Mouse (Mus musculus) cortical plate, adult 2 months (tissue): ENCODE results near the gene Pnkd. TPM values are rescaled to one million over a fixed set of nuclear protein-coding genes. Genes with fewer than 3 reads are reported as not detected.

Source experiments
- H3K27ac ChIP-seq: fragments of 200-500 bp; 2 replicates; pipeline ENCODE4 v1.5.1; 2012; ENCODE audit warnings: low read length, control low read depth, inconsistent platforms; ENCODE audit not compliant: insufficient read depth
- H3K4me1 ChIP-seq: fragments of 200-500 bp; 2 replicates; pipeline ENCODE4 v1.6.1; 2011; ENCODE audit warnings: low read length; ENCODE audit not compliant: control insufficient read depth, insufficient read depth
- H3K4me3 ChIP-seq: fragments of 200-500 bp; 2 replicates; pipeline ENCODE4 v1.5.1; 2011; ENCODE audit warnings: mild to moderate bottlenecking, low read length, control low read depth; ENCODE audit not compliant: insufficient read depth
- CTCF ChIP-seq: fragments of 200-500 bp; IDR thresholded peaks from 2 replicates; pipeline ENCODE4 v1.5.1; 2011; ENCODE audit warnings: mild to moderate bottlenecking, control low read depth, low read length; ENCODE audit not compliant: insufficient read depth; ENCODE audit errors: extremely low read depth
- POLR2A ChIP-seq: fragments of 200-500 bp; IDR thresholded peaks from 2 replicates; pipeline ENCODE4 v1.6.1; 2011; ENCODE audit warnings: mild to moderate bottlenecking, low read length, control low read depth; ENCODE audit not compliant: insufficient read depth; ENCODE audit errors: extremely low read depth
- polyA plus RNA-seq: library from polyadenylated mRNA; depleted of rRNA; stranded (reverse); fragments of >200 nt; gene quantifications from 2 replicates; pipeline ENCODE4 v1.2.3, GENCODE M21; 2012

Pnkd gene
- polyA plus RNA-seq, 1 experiment, result 138 TPM

GRCm38 (mm10) chr1:74303509-74304338 lies 19.0 kb downstream of the Pnkd start:
- H3K4me3 ChIP-seq, result peak overlapping the region; percentile 72
- no peak for TF ChIP-seq POLR2A
- no peak for TF ChIP-seq CTCF
- no peaks in the 10 kb centered on the region for H3K4me1 ChIP-seq
- H3K27ac ChIP-seq, result peak overlapping the region; percentile 95

DNA sequence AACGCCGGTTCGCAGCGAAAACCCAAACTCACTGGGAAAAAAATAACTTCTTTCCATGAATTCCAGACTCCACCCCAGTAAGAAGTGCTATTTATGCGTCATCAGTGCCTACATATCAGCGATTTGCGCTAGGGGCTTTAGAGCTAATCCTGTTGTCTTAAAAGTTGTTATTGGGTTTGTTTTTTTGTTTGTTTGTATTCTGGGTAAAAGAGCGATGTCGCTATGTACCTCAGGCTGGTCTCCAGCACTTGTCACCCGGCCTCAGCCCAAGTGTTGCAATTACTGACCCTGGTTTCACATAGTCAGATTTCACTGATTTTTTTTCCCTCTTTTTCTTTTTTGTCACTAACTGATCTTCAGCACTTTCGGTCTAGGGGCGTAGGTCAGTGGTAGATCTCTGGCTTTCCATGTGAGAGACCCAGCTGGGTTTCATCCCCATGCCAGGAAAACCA lies 19.6 kb downstream of the Pnkd start:
- no peak for TF ChIP-seq POLR2A
- no peak for TF ChIP-seq CTCF
- Histone ChIP-seq H3K27ac (peak overlapping the region; percentile 95), H3K4me1 (no peaks in the 10 kb centered on the region), H3K4me3 (peak overlapping the region; percentile 72)

DNA sequence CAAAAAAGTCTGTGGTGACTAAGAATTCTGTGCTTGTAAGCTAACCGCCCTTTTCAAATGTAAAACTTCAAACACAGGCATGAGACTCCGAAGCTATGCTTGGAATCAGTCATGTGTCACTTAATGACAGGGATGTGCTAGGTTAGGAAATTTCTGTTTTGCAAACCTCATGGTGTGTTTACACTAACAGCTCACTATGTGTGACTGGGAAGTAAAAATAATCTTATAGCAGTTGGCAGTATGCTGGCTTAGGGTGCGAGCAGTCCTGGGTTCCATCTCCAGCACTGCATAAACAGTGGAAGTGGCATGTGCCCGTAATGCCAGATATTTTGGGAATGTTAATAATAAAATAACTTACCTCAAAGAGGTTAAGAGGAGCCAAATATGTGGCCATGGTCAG lies 20.2 kb downstream of the Pnkd start:
- no peaks in the 10 kb centered on the region for H3K4me1 ChIP-seq
- TF ChIP-seq POLR2A (no peak), CTCF (no peak)
- H3K4me3 ChIP-seq, result no peak overlapping the region
- no peak overlapping the region for H3K27ac ChIP-seq

DNA sequence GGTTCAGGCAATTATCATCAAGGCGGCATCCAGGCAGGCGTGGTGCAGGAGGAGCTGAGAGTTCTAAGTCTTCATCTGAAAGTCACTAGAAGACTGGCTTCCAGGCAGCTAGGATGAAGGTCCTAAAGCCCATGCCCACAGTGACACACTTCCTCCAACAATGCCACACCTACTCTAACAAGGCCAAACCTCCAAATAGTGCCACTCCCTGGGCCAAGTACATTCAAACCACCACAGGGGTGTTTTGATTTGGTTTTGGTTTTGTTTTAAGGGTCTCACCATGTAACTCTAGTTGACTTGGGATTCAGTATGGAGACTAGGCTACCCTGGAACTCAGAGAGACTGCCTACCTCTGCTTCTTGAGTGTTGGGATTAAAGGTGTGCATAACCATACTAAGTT lies 20.8 kb downstream of the Pnkd start, which contains the start of gene Tmbim1:
Gene Tmbim1 (minus strand): TSS at position 101 of the 400 bp plus-strand sequence.
- peak within 1 kb of the TSS; percentile 72; the same call in 1 of the 2 replicates for H3K4me3 ChIP-seq
- H3K4me1 ChIP-seq, result no peaks in the 10 kb centered on the region
- peak within 1 kb of the TSS; percentile 95; the same call in 1 of the 2 replicates for H3K27ac ChIP-seq
- no peak for TF ChIP-seq POLR2A
- TF ChIP-seq CTCF, result no peak

DNA sequence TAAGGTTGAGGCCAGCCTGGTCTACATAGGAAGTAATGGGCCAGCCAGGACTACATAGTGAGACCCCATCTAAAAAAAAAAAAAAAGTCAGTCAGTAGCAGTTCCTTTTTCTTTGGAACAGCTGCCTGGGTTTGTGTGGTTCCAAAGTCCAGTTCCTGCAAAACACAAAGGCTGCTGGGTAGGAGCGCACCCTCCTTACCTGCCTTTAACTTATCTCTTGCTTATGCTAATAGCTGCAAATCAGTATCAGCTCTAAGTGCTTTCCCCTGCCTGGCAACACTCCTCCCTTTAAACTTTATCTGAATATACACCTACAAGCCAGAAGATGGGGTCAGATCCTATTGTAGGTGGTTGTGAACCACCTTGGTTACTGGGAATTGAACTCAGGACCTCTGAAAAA lies 22.4 kb downstream of the Pnkd start:
- H3K27ac ChIP-seq, result no peak overlapping the region
- H3K4me1 ChIP-seq, result no peaks in the 10 kb centered on the region
- no peak overlapping the region for H3K4me3 ChIP-seq
- TF ChIP-seq CTCF, result no peak

DNA sequence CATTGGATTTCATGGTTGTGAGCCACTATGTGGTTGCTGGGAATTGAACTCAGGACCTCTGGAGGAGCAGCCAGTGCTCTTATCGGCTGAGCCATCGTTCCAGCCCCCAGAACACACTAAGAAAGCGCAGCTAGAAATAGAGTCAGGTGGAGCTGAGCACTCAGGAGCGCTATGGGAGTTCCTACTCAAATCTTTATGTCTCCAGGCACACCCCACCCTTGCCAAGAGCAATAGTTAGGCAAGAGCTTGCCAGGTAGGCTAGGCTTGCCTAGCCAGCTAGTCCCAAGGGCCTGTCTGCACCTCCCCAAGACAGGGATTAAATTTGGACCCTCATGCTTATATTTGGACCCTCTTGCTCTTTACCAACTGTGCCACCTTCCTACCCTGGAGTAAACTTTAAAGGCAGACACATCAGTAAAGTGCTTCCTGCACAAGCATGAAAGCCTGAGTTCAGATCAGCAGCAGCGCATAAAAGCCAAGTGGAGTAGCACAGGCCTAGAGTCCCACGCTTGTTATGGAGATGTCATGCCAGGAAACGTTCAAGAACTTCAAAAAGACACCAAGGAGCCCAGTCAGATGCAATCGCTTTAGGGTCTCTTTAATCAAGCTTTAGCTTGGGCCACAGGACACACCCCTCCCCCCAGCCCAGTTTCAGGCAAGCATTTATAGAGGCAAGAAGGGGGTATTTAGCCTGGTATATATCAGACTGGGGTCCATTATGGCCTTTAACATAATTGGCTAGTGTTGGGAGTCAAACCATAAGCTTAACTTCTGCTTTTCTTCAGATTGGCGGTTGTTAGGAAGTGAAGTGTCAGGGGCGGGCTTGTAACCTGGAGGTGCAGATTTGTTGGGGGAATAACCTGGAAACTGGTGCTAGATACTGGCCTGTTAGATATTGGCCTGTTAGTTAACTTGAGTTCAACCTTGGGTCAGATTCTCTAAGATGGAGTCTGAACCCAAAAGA lies 23.6 kb downstream of the Pnkd start:
- TF ChIP-seq CTCF (no peak), POLR2A (no peak)
- peaks cover 1% of the 10 kb centered on the region; the same call in 1 of the 2 replicates for H3K4me1 ChIP-seq

DNA sequence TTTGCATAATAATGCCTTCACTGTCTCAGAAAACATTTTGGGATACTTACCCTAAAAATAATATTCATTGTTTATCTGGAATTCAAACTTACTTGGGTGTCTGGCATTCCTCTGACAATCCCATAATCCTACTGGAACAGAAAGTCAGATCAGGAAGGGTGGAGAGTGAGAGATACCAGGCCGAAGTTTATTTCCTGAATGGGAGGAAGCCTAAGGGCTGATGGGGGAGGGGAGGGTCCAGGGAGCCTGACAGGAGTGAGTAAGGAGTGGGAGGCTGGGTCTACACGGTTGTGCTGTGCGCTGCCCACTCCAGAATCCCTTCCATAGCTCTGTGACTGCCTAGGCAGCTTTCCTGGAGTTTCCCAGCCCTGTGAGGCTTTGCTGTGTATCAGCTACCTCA lies 25.0 kb downstream of the Pnkd start:
- no peak overlapping the region for H3K27ac ChIP-seq
- no peak overlapping the region for H3K4me3 ChIP-seq
- H3K4me1 ChIP-seq, result peaks cover 1% of the 10 kb centered on the region; the same call in 1 of the 2 replicates
- TF ChIP-seq POLR2A, result no peak
- no peak for TF ChIP-seq CTCF

More for the DNA sequence above, 23.6 kb downstream of the Pnkd start:
- H3K27ac ChIP-seq, result no peak overlapping the region
- no peak overlapping the region for H3K4me3 ChIP-seq

GRCm38 (mm10) chr1:74313049-74313692 lies 28.4 kb downstream of the Pnkd start:
- TF ChIP-seq POLR2A (no peak), CTCF (peak; percentile 92)
- H3K27ac ChIP-seq, result no peak overlapping the region

GRCm38 (mm10) chr1:74314796-74315195 lies 30.1 kb downstream of the Pnkd start:
- no peak overlapping the region for H3K27ac ChIP-seq
- no peak overlapping the region for H3K4me3 ChIP-seq
- peaks cover 1% of the 10 kb centered on the region; the same call in 1 of the 2 replicates for H3K4me1 ChIP-seq
- TF ChIP-seq POLR2A (no peak), CTCF (no peak)

More at GRCm38 (mm10) chr1:74313049-74313692, 28.4 kb downstream of the Pnkd start:
- H3K4me3 ChIP-seq, result no peak overlapping the region
- peaks cover 1% of the 10 kb centered on the region; the same call in 1 of the 2 replicates for H3K4me1 ChIP-seq
